Mouse (Mus musculus): ENCODE data around the gene Tcp11. TPM values are rescaled to one million over a fixed set of nuclear protein-coding genes. Genes with fewer than 3 reads are reported as not detected.

Tcp11 gene
- polyA plus RNA-seq, 1 experiment: 2.8 TPM

DNA sequence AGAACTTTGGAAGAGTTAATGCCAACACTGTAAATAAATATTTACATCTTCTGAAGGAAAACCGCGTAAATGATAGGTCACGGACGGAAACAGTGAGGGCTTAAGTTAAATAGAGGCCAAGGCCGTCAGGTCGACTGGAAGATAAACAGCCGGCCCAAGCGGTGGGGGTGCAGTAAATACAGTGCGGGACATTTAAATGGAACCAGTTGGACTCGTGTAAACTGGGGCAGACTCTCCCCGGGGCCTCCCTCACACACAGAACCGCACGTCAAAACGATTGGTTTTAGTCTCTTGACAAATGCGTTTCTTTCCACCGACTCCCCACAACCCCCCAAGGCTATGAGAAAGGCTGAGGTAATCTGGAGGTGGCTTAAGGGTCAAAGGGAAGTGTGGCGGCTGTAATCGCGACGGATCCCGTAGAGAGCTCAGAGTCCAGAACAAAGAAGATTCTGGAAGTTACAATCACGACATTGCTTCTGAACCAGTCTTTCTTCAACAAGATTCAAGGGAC is 4.0 kb upstream of the Tcp11 start:
- no peak for DNase-seq (ENCODE audit: low read depth)
- TF ChIP-seq POLR2A (IDR thresholded peaks at IDR 0.05; ENCODE audit: borderline replicate concordance, extremely low read depth, insufficient read depth, insufficient read length, poor library complexity, severe bottlenecking): no peak
- no peak for TF ChIP-seq CTCF (IDR thresholded peaks at IDR 0.05; ENCODE audit: borderline replicate concordance, extremely low read depth, insufficient read depth, insufficient read length)

DNA sequence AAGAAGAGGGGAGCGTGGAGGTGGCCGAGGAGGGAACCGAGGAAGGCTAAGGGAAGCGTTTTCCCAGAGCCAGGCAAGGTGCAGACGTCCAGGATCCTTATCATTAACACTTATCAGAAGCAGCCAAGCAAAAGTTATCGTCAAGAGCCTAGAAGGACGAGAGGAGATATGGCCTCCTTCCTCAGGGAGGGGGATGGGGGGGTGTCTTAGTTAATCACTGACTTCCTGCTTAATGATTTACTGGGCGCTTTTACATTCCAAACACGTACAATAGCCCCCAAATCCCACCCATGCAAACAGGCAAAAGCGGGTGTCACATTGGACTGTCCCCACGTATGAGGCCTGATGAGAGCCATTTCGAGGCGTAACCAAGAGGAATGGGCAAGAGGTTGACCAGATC is 2.4 kb upstream of the Tcp11 start:
- no peak for TF ChIP-seq CTCF (IDR thresholded peaks at IDR 0.05; ENCODE audit: borderline replicate concordance, extremely low read depth, insufficient read depth, insufficient read length)
- TF ChIP-seq POLR2A (IDR thresholded peaks at IDR 0.05; ENCODE audit: borderline replicate concordance, extremely low read depth, insufficient read depth, insufficient read length, poor library complexity, severe bottlenecking): no peak
- no peak for DNase-seq (ENCODE audit: low read depth)

DNA sequence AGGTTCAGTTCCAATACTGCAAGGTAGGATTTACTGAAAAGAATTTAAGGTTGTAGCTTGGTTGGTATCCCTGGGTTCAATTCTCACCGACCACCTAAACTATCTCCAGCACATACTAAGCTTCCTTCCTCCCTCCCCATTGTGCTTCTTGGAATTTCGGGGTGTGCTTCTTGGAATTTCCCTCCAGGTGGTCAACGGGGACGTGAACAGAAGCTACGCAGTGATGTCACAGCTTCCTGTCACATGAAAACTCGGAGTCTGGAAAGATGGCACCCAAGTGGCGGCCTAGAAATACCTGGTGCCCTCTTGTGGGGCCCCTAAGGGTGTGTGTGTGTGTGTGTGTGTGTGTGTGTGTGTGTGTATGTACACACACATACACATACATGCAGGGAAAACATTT is 1.4 kb upstream of the Tcp11 start:
- TF ChIP-seq POLR2A (IDR thresholded peaks at IDR 0.05; ENCODE audit: borderline replicate concordance, extremely low read depth, insufficient read depth, insufficient read length, poor library complexity, severe bottlenecking): no peak
- TF ChIP-seq CTCF (IDR thresholded peaks at IDR 0.05; ENCODE audit: borderline replicate concordance, extremely low read depth, insufficient read depth, insufficient read length): no peak
- DNase-seq (ENCODE audit: low read depth): no peak

DNA sequence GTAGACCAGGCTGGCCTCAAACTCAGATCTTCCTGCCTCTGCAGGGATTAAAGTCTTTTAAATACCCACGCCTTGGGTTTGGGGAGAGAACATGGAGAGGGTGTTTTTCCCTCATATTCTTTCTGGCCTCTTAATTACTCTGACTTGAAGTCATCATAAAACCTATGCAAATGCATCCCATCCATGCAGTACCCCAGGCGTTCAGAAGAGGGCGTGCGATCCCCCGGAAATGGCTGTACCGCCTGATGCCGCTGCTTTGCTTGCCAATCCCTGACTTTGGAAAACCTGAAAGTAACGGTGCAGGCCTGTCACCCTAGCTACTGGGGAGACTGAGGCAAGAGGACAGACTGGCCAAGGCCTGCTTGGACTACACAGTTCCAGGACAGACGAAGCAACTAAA is 946 bp upstream of the Tcp11 start:
- TF ChIP-seq POLR2A (IDR thresholded peaks at IDR 0.05; ENCODE audit: borderline replicate concordance, extremely low read depth, insufficient read depth, insufficient read length, poor library complexity, severe bottlenecking) (no peak), CTCF (IDR thresholded peaks at IDR 0.05; ENCODE audit: borderline replicate concordance, extremely low read depth, insufficient read depth, insufficient read length) (peak; percentile 67; the same call in 1 of the 2 replicates)
- peak; percentile 42 for DNase-seq (ENCODE audit: low read depth)

DNA sequence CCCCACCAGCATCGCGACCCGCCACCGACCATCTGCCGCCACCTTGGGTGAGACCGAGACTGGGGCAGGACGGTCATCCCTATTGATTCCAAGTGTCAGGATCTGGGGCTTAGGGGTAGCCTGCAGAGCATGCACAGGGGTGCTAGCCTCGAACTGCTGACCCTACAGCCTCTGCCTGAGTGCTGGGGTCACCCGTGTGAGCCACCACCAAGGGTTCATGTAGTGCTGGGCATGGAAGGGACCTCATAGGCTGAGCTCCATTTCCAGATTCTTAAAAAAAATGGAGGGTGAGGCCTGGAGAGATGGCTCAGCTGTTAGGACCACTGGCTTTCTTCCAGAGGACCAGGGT is 352 bp upstream of the Tcp11 start:
- no peak for TF ChIP-seq POLR2A (IDR thresholded peaks at IDR 0.05; ENCODE audit: borderline replicate concordance, extremely low read depth, insufficient read depth, insufficient read length, poor library complexity, severe bottlenecking)
- no peak for DNase-seq (ENCODE audit: low read depth)

DNA sequence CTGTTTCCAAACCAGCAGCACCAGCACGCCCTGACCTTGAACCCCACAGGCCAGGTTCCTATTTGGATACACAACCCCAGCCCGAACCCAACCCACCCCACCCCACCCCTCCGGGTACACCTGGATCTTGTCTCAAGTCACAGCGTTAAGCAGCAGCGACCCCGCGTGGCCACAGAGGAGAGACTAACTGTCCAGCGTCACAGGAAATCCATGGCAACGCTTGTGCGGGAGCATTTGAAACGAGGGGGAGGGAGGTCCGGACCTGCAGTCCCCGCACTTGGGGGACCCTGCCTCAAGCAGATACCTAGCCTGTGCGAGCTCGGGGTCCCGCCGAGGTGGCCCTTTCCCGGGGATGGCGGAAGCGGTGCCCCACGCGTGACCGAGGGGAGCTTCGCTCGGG is 821 bp downstream of the Tcp11 start:
- peak; percentile 94 for DNase-seq (ENCODE audit: low read depth)
- TF ChIP-seq POLR2A (IDR thresholded peaks at IDR 0.05; ENCODE audit: borderline replicate concordance, extremely low read depth, insufficient read depth, insufficient read length, poor library complexity, severe bottlenecking) (no peak), CTCF (IDR thresholded peaks at IDR 0.05; ENCODE audit: borderline replicate concordance, extremely low read depth, insufficient read depth, insufficient read length) (peak; percentile 91)

DNA sequence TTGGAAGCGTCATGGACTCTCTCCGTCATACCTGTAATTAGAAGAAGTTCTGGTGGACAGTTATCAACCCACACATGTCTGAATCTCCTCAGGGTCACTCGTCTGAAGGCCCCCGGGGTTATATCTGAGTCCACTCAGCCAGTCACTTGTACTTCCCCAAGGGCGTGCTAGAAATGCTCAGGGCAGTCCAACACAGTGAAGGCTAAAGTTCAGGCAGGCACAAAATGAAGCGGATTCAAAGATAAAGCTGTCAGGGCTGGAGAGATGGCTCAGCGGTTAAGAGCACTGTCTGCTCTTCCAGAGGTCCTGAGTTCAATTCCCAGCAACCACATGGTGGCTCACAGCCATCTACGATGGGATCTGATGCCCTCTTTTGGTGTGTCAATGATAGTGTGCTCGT is 2.4 kb downstream of the Tcp11 start:
- DNase-seq (ENCODE audit: low read depth): no peak
- no peak for TF ChIP-seq POLR2A (IDR thresholded peaks at IDR 0.05; ENCODE audit: borderline replicate concordance, extremely low read depth, insufficient read depth, insufficient read length, poor library complexity, severe bottlenecking)
- TF ChIP-seq CTCF (IDR thresholded peaks at IDR 0.05; ENCODE audit: borderline replicate concordance, extremely low read depth, insufficient read depth, insufficient read length): no peak

DNA sequence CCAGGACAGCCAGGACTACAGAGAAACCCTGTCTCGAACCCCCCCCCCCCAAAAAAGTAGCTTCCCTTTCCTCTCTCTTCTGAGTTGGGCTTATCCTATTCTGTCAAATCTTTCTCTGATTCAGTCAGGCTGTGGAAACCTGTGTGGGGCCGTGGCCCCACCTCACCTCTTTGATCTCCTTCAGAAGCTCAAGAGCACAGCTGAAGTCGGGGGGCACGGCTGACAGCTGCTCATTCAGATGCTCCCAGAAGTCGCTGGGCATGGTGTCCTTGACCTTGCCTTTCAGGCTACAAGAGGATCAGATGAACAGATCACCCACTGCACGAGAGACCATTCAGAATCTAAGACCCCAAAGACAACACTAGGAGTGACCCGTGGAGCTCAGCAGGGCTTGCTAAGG is 6.0 kb downstream of the Tcp11 start:
- TF ChIP-seq CTCF (IDR thresholded peaks at IDR 0.05; ENCODE audit: borderline replicate concordance, extremely low read depth, insufficient read depth, insufficient read length) (no peak), POLR2A (IDR thresholded peaks at IDR 0.05; ENCODE audit: borderline replicate concordance, extremely low read depth, insufficient read depth, insufficient read length, poor library complexity, severe bottlenecking) (no peak)
- DNase-seq (ENCODE audit: low read depth): no peak

DNA sequence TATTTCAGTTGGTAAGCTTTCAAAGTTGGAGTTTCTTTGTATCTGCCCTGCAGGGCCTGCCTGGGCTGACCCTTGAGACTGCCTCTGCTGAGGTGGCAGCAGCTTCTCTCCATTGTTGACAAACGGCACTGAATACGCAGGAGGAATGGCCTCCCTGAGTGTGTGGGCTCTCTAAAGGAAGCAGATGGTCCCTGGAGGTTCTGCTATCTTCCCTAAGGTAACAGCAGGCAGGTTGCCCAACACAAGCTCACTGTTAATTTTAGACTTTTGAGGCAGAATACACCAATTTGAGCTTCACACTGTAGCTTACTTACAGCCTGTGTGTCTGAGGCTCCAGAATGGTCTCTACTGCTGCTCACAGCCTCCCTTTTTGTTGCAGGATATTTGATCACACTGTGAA is 7.7 kb downstream of the Tcp11 start:
- TF ChIP-seq POLR2A (IDR thresholded peaks at IDR 0.05; ENCODE audit: borderline replicate concordance, extremely low read depth, insufficient read depth, insufficient read length, poor library complexity, severe bottlenecking) (no peak), CTCF (IDR thresholded peaks at IDR 0.05; ENCODE audit: borderline replicate concordance, extremely low read depth, insufficient read depth, insufficient read length) (no peak)
- DNase-seq (ENCODE audit: low read depth): no peak

DNA sequence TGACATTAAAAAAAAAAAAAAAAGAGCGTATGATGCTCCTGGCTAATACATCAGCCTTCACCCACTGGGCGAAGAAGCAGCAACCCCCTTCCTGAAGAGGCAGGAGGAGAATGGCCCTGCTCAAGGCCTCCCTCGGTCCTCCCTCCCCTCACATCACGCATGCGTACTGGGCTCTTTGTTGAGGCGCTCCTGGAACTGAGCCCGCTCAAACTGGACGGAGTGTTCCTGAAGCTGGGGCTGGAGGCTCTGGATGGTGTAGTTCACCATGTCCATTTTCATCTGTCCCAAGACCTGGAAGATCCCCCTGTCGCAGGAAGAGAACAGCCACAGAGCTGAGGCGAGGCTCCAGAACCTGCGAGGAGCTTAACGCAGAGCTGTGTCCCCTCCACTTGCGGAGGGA is 10.2 kb downstream of the Tcp11 start:
- peak; percentile 66 for DNase-seq (ENCODE audit: low read depth)
- TF ChIP-seq CTCF (IDR thresholded peaks at IDR 0.05; ENCODE audit: borderline replicate concordance, extremely low read depth, insufficient read depth, insufficient read length) (no peak), POLR2A (IDR thresholded peaks at IDR 0.05; ENCODE audit: borderline replicate concordance, extremely low read depth, insufficient read depth, insufficient read length, poor library complexity, severe bottlenecking) (no peak)

DNA sequence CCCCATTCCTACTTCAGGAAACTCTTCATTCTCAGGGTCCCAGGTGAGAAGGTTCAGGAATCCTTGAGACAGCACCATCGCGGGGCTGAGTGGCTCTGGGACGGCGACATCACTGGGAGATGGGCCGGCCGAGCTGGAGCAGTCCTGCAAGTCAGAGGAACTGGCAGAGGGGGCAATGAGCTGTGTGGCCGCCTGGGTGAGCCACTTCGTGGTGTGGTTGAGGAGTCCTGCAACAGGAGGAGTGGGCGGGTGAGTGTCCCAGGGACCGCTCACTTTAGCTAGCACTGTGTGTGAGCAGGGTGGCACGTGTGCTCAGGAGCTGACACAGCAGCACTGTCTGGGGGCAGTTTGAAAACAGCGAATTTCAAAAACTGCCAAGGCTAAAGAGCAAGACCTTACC is 11.0 kb downstream of the Tcp11 start:
- no peak for DNase-seq (ENCODE audit: low read depth)
- TF ChIP-seq CTCF (IDR thresholded peaks at IDR 0.05; ENCODE audit: borderline replicate concordance, extremely low read depth, insufficient read depth, insufficient read length) (no peak), POLR2A (IDR thresholded peaks at IDR 0.05; ENCODE audit: borderline replicate concordance, extremely low read depth, insufficient read depth, insufficient read length, poor library complexity, severe bottlenecking) (no peak)

DNA sequence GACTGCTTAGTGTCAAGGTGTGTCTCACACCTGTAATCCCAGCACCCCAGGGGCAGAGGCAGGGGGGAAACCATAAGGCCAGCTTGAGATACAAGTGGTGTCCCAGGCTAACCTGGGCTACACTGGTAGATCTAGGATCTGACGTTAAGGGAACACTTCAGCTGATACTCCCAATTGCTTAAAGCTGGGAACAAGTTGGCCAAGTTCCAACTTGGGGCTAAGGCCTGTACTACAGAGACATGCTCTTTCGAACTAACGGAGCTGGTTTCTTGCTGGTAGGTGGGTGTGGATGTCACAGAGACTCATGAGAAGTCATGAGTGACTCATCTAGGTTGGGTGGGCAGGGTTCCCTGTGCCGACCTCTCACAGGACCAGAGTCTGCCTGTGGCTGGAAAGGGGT is 13.1 kb downstream of the Tcp11 start:
- DNase-seq (ENCODE audit: low read depth): no peak
- TF ChIP-seq POLR2A (IDR thresholded peaks at IDR 0.05; ENCODE audit: borderline replicate concordance, extremely low read depth, insufficient read depth, insufficient read length, poor library complexity, severe bottlenecking) (no peak), CTCF (IDR thresholded peaks at IDR 0.05; ENCODE audit: borderline replicate concordance, extremely low read depth, insufficient read depth, insufficient read length) (no peak)

DNA sequence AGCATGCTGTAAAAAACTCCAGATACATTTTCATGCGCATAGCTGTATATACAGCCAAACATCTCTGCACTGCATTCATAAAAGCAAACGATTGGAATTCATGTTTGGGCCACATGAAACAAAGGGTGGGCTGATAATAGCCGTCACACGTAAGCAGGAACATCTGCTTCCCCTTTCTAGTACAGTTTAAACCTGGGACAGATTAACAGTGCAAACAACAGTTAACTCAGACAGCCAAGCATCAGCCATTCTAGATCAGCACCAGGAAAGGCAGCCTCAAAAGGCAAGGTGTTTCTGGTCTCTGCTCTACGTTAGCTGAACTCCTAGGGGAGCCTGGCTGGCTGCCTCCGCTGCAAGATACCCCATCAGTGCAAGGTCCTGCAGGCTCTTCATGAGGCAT is 17.3 kb downstream of the Tcp11 start:
- no peak for TF ChIP-seq CTCF (IDR thresholded peaks at IDR 0.05; ENCODE audit: borderline replicate concordance, extremely low read depth, insufficient read depth, insufficient read length)
- TF ChIP-seq POLR2A (IDR thresholded peaks at IDR 0.05; ENCODE audit: borderline replicate concordance, extremely low read depth, insufficient read depth, insufficient read length, poor library complexity, severe bottlenecking): no peak
- no peak for DNase-seq (ENCODE audit: low read depth)

Measured in brain, embryonic 14.5 days (tissue).